Mouse (Mus musculus) kidney, adult 2 months (tissue): Measurements from ENCODE around the gene Nfam1.

Source experiments
- CTCF ChIP-seq: fragments of 200-500 bp; conservative IDR thresholded peaks from 2 replicates; pipeline ENCODE4 v1.5.1; 2011; ENCODE audit warnings: low read depth, mild to moderate bottlenecking, control low read depth, low read length, moderate library complexity, mixed read lengths; ENCODE audit not compliant: insufficient read depth, insufficient read length
- POLR2A ChIP-seq: fragments of 200-500 bp; IDR thresholded peaks from one replicate; pipeline ENCODE4 v1.6.1; 2011; ENCODE audit warnings: low read depth, low read length, control low read depth

GRCm38 (mm10) chr15:82958253-82958701, 74.8 kb downstream of the Nfam1 start:
- TF ChIP-seq POLR2A (no peak), CTCF (no peak)
